Mouse (Mus musculus) heart, embryonic 12.5 days (tissue): ENCODE data around the gene Gfral. TPM values are rescaled to one million over a fixed set of nuclear protein-coding genes. Genes with fewer than 3 reads are reported as not detected.

Experiments
- ATAC-seq: fragments of 200-750 bp; cut with Nextera tagmentation; 2 replicates; pipeline ENCODE4 v1.8.0; 2017; ENCODE audit warnings: moderate TSS enrichment, moderate library complexity; ENCODE audit not compliant: insufficient number of reproducible peaks, low FRiP score
- H3K27ac ChIP-seq: fragments of 300-500 bp; sonication (generic); 2 replicates; pipeline ENCODE4 v1.5.1; 2016; ENCODE audit warnings: mild to moderate bottlenecking, moderate library complexity; ENCODE audit not compliant: poor library complexity, severe bottlenecking
- H3K27me3 ChIP-seq: fragments of 300-500 bp; sonication (generic); replicated peaks from 2 replicates; pipeline ENCODE4 v1.6.1; 2016; ENCODE audit warnings: mild to moderate bottlenecking, moderate library complexity
- H3K36me3 ChIP-seq: fragments of 300-500 bp; sonication (generic); 2 replicates; pipeline ENCODE4 v1.6.1; 2016; ENCODE audit warnings: mild to moderate bottlenecking, moderate library complexity
- H3K4me1 ChIP-seq: fragments of 300-500 bp; sonication (generic); replicated peaks from 2 replicates; pipeline ENCODE4 v1.6.1; 2016; ENCODE audit warnings: mild to moderate bottlenecking
- H3K4me2 ChIP-seq: fragments of 300-500 bp; sonication (generic); 2 replicates; pipeline ENCODE4 v1.6.1; 2016; ENCODE audit warnings: mild to moderate bottlenecking, moderate library complexity
- H3K4me3 ChIP-seq: fragments of 300-500 bp; sonication (generic); 2 replicates; pipeline ENCODE4 v1.5.1; 2016; ENCODE audit warnings: mild to moderate bottlenecking
- H3K9ac ChIP-seq: fragments of 300-500 bp; sonication (generic); 2 replicates; pipeline ENCODE4 v1.6.1; 2016; ENCODE audit warnings: mild to moderate bottlenecking, moderate library complexity
- H3K9me3 ChIP-seq: fragments of 300-500 bp; sonication (generic); replicated peaks from 2 replicates; pipeline ENCODE4 v1.6.1; 2016; ENCODE audit warnings: mild to moderate bottlenecking, moderate library complexity
- WGBS: fragments of 180-500 bp; shearing (Covaris S2); methylation state at CpG from one replicate; pipeline ENCODE4 v1.1.7; 2016; 5-methylcytosine and 5-hydroxymethylcytosine counted together
- polyA plus RNA-seq: library from polyadenylated mRNA; unstranded; fragments of >200 nt; fragmentation: Nextera tagmentation; extraction: Ambion mirVana; gene quantifications from 2 replicates; pipeline ENCODE4 v1.2.1, GENCODE M21; 2016

The Gfral gene
- polyA plus RNA-seq, 1 experiment from 2014 or later: not detected

GRCm38 (mm10) chr9:76217178-76217975 lies 3.9 kb upstream of the Gfral start:
- no peak for ATAC-seq
- H3K27ac ChIP-seq: no peak overlapping the region
- H3K27me3 ChIP-seq: no peaks in the 10 kb centered on the region
- H3K9me3 ChIP-seq: no peaks in the 10 kb centered on the region
- no peaks in the 10 kb centered on the region for H3K36me3 ChIP-seq
- 70% methylated on average over 4 of the region's 4 CpGs for WGBS
- no peak overlapping the region for H3K4me2 ChIP-seq
- no peak overlapping the region for H3K4me3 ChIP-seq
- no peak overlapping the region for H3K9ac ChIP-seq
- H3K4me1 ChIP-seq: no peaks in the 10 kb centered on the region

- Histone ChIP-seq H3K27ac (no peak overlapping the region), H3K36me3 (no peaks in the 10 kb centered on the region), H3K9me3 (no peaks in the 10 kb centered on the region), H3K4me3 (no peak overlapping the region), H3K4me2 (no peak overlapping the region), H3K27me3 (no peaks in the 10 kb centered on the region), H3K9ac (no peak overlapping the region), H3K4me1 (no peaks in the 10 kb centered on the region)
- ATAC-seq: no peak
- WGBS: 64% methylated on average over 4 of the region's 4 CpGs
Measured at GRCm38 (mm10) chr9:76214678-76215077, 1.2 kb upstream of the Gfral start.

GRCm38 (mm10) chr9:76196917-76197316 lies 16.5 kb downstream of the Gfral start:
- H3K9me3 ChIP-seq: no peaks in the 10 kb centered on the region
- no peaks in the 10 kb centered on the region for H3K4me1 ChIP-seq
- H3K4me2 ChIP-seq: no peak overlapping the region
- H3K4me3 ChIP-seq: no peak overlapping the region
- 61% methylated on average over 4 of the region's 4 CpGs for WGBS
- no peak for ATAC-seq
- H3K27me3 ChIP-seq: no peaks in the 10 kb centered on the region
- H3K36me3 ChIP-seq: no peaks in the 10 kb centered on the region
- no peak overlapping the region for H3K27ac ChIP-seq
- H3K9ac ChIP-seq: no peak overlapping the region

GRCm38 (mm10) chr9:76179221-76179620 lies 34.2 kb downstream of the Gfral start:
- Histone ChIP-seq H3K4me1 (no peaks in the 10 kb centered on the region), H3K4me2 (no peak overlapping the region), H3K4me3 (no peak overlapping the region), H3K9ac (no peak overlapping the region), H3K27me3 (no peaks in the 10 kb centered on the region), H3K36me3 (no peaks in the 10 kb centered on the region), H3K27ac (no peak overlapping the region), H3K9me3 (no peaks in the 10 kb centered on the region)
- no peak for ATAC-seq

- no peaks in the 10 kb centered on the region for H3K27me3 ChIP-seq
- no peak overlapping the region for H3K27ac ChIP-seq
- 65% methylated on average over 5 of the region's 5 CpGs for WGBS
- no peaks in the 10 kb centered on the region for H3K9me3 ChIP-seq
- no peak overlapping the region for H3K4me3 ChIP-seq
- H3K36me3 ChIP-seq: no peaks in the 10 kb centered on the region
- ATAC-seq: no peak
- no peaks in the 10 kb centered on the region for H3K4me1 ChIP-seq
- H3K9ac ChIP-seq: no peak overlapping the region
- no peak overlapping the region for H3K4me2 ChIP-seq
Measured at GRCm38 (mm10) chr9:76172686-76173295, 40.7 kb downstream of the Gfral start.

- WGBS: 35% methylated on average over 3 of the region's 3 CpGs
- H3K4me1 ChIP-seq: no peaks in the 10 kb centered on the region
- H3K36me3 ChIP-seq: no peaks in the 10 kb centered on the region
- no peak overlapping the region for H3K4me3 ChIP-seq
- H3K27me3 ChIP-seq: no peaks in the 10 kb centered on the region
- H3K27ac ChIP-seq: no peak overlapping the region
- H3K9ac ChIP-seq: no peak overlapping the region
- no peaks in the 10 kb centered on the region for H3K9me3 ChIP-seq
- ATAC-seq: no peak
- no peak overlapping the region for H3K4me2 ChIP-seq
Measured at GRCm38 (mm10) chr9:76168355-76168754, 45.1 kb downstream of the Gfral start.

- Histone ChIP-seq H3K27ac (no peak overlapping the region), H3K4me2 (no peak overlapping the region), H3K36me3 (no peaks in the 10 kb centered on the region), H3K27me3 (no peaks in the 10 kb centered on the region), H3K9ac (no peak overlapping the region), H3K4me1 (no peaks in the 10 kb centered on the region), H3K4me3 (no peak overlapping the region), H3K9me3 (no peaks in the 10 kb centered on the region)
- WGBS: 64% methylated on average over 8 of the region's 8 CpGs
- no peak for ATAC-seq
Measured at GRCm38 (mm10) chr9:76162446-76162845, 51.0 kb downstream of the Gfral start.

- no peak overlapping the region for H3K27ac ChIP-seq
- no peaks in the 10 kb centered on the region for H3K27me3 ChIP-seq
- no peak overlapping the region for H3K4me3 ChIP-seq
- H3K36me3 ChIP-seq: no peaks in the 10 kb centered on the region
- H3K9me3 ChIP-seq: no peaks in the 10 kb centered on the region
- H3K9ac ChIP-seq: no peak overlapping the region
- no peaks in the 10 kb centered on the region for H3K4me1 ChIP-seq
- WGBS: 60% methylated on average over 3 of the region's 3 CpGs
- no peak overlapping the region for H3K4me2 ChIP-seq
- ATAC-seq: no peak
Measured at GRCm38 (mm10) chr9:76145593-76145992, 67.9 kb downstream of the Gfral start.

GRCm38 (mm10) chr9:76138378-76139109 lies 74.9 kb downstream of the Gfral start:
- no peak overlapping the region for H3K4me2 ChIP-seq
- no peaks in the 10 kb centered on the region for H3K9me3 ChIP-seq
- H3K36me3 ChIP-seq: no peaks in the 10 kb centered on the region
- H3K9ac ChIP-seq: no peak overlapping the region
- no peak for ATAC-seq
- WGBS: 81% methylated on average over 3 of the region's 3 CpGs
- no peak overlapping the region for H3K4me3 ChIP-seq
- H3K27me3 ChIP-seq: no peaks in the 10 kb centered on the region
- H3K27ac ChIP-seq: no peak overlapping the region
- 0 out of 2 replicates have a peak, but pooled peaks cover 10% of the 10 kb centered on the region for H3K4me1 ChIP-seq

- H3K4me3 ChIP-seq: no peak overlapping the region
- no peaks in the 10 kb centered on the region for H3K27me3 ChIP-seq
- H3K4me1 ChIP-seq: 0 out of 2 replicates have a peak, but pooled peaks cover 10% of the 10 kb centered on the region
- no peaks in the 10 kb centered on the region for H3K36me3 ChIP-seq
- ATAC-seq: no peak
- no peak overlapping the region for H3K27ac ChIP-seq
- no peaks in the 10 kb centered on the region for H3K9me3 ChIP-seq
- WGBS: 84% methylated on average over 6 of the region's 6 CpGs
- H3K4me2 ChIP-seq: no peak overlapping the region
- H3K9ac ChIP-seq: no peak overlapping the region
Measured at GRCm38 (mm10) chr9:76134042-76134441, 79.4 kb downstream of the Gfral start.

GRCm38 (mm10) chr9:76129353-76129752 lies 84.1 kb downstream of the Gfral start:
- H3K27ac ChIP-seq: no peak overlapping the region
- H3K36me3 ChIP-seq: no peaks in the 10 kb centered on the region
- no peaks in the 10 kb centered on the region for H3K9me3 ChIP-seq
- no peak overlapping the region for H3K4me3 ChIP-seq
- H3K27me3 ChIP-seq: no peaks in the 10 kb centered on the region; the same call in 1 of the 2 replicates
- H3K9ac ChIP-seq: no peak overlapping the region
- no peak overlapping the region for H3K4me2 ChIP-seq
- ATAC-seq: no peak
- no peaks in the 10 kb centered on the region for H3K4me1 ChIP-seq
- WGBS: 60% methylated on average over 1 of the region's 1 CpGs
